Mouse (Mus musculus) heart, embryonic 11.5 days (tissue): ENCODE measurements at regions not wholly inside any gene's neighbourhood (a gene's known extent, or its start where the extent isn't known, plus 50 kb on each side); places are given as distances from the start of the nearest gene placed in this dataset.

Experiments
- ATAC-seq: fragments of 200-750 bp; cut with Nextera tagmentation; replicated peaks from 2 replicates; pipeline ENCODE4 v1.8.0; 2017; ENCODE audit warnings: moderate library complexity; ENCODE audit not compliant: insufficient number of reproducible peaks, low FRiP score, low TSS enrichment
- H3K27ac ChIP-seq: fragments of 300-500 bp; sonication (generic); 2 replicates; pipeline ENCODE4 v1.5.1; 2014; ENCODE audit warnings: mild to moderate bottlenecking, low read depth, low read length
- H3K27me3 ChIP-seq: fragments of 300-500 bp; sonication (generic); 2 replicates; pipeline ENCODE4 v1.6.1; 2014; ENCODE audit warnings: mild to moderate bottlenecking, low read length, mixed read lengths; ENCODE audit not compliant: control insufficient read depth, insufficient read depth
- H3K36me3 ChIP-seq: fragments of 300-500 bp; sonication (generic); 2 replicates; pipeline ENCODE4 v1.6.1; 2014; ENCODE audit warnings: mild to moderate bottlenecking, low read length, moderate library complexity, mixed read lengths; ENCODE audit not compliant: control insufficient read depth, insufficient read depth
- H3K4me1 ChIP-seq: fragments of 300-500 bp; sonication (generic); 2 replicates; pipeline ENCODE4 v1.6.1; 2014; ENCODE audit warnings: low read length; ENCODE audit not compliant: control insufficient read depth, insufficient read depth
- H3K4me2 ChIP-seq: fragments of 300-500 bp; sonication (generic); 2 replicates; pipeline ENCODE4 v1.6.1; 2014; ENCODE audit warnings: mild to moderate bottlenecking, moderate library complexity
- H3K4me3 ChIP-seq: fragments of 300-500 bp; sonication (generic); 2 replicates; pipeline ENCODE4 v1.5.1; 2014; ENCODE audit warnings: low read depth, low read length
- H3K9ac ChIP-seq: fragments of 300-500 bp; sonication (generic); 2 replicates; pipeline ENCODE4 v1.6.1; 2014; ENCODE audit warnings: mild to moderate bottlenecking, low read depth, low read length, moderate library complexity
- H3K9me3 ChIP-seq: fragments of 300-500 bp; sonication (generic); replicated peaks from 2 replicates; pipeline ENCODE4 v1.6.1; 2016; ENCODE audit warnings: low read length; ENCODE audit not compliant: control insufficient read depth
- WGBS: fragments of 180-500 bp; shearing (Covaris S2); extraction: QIAGEN DNeasy Blood & Tissue Kit; methylation state at CpG from one replicate; pipeline ENCODE4 v1.1.7; 2014; ENCODE audit not compliant: insufficient replicate concordance; 5-methylcytosine and 5-hydroxymethylcytosine counted together

DNA sequence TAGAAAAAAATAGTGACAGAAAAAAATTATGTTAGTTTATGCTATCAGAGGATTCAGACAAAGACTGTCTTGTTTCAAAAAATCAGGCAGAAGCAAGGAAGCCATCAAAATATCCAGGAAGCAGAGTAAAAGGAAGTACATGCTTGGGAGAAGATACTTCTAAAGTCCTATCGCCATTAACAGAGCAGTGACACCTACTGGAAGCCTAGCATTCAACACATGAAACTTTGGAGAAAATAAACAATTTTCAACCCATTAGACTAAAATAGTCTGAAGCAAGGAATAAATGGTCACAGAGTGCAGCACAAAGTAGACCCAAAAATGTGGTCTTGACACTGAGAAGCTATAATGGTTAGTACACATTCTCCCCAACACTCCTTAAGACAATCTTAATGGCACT, 394.0 kb downstream of the Gm11232 start:
- Histone ChIP-seq H3K4me1 (no peaks in the 10 kb centered on the region), H3K27me3 (no peaks in the 10 kb centered on the region), H3K4me3 (no peak overlapping the region), H3K9ac (no peak overlapping the region), H3K9me3 (no peaks in the 10 kb centered on the region), H3K36me3 (no peaks in the 10 kb centered on the region), H3K27ac (no peak overlapping the region), H3K4me2 (no peak overlapping the region)
- 69% methylated on average over 1 of the region's 1 CpGs for WGBS
- no peak for ATAC-seq

DNA sequence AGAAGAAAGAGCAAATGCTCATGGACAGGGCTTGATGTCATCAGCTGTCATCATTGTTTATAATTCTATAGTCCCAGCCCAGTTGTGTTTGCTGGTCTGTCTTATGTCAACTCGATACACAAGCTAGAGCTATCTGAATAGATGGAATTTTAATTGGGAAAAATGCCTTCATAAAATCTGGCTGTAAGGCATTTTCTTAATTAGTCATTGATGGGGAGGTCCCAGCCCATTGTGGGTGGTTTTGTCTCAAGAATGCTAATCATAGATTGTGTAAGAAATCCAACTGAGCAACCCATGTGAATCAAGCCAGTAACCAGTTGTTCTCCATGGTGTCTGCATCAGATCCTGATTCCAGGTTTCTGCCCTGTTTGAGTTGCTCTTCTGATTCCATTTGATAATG, 400.1 kb downstream of the Gm11232 start:
- H3K27me3 ChIP-seq: no peaks in the 10 kb centered on the region
- no peak overlapping the region for H3K9ac ChIP-seq
- no peak overlapping the region for H3K27ac ChIP-seq
- H3K36me3 ChIP-seq: no peaks in the 10 kb centered on the region
- H3K4me1 ChIP-seq: no peaks in the 10 kb centered on the region
- H3K4me3 ChIP-seq: no peak overlapping the region
- no peak overlapping the region for H3K4me2 ChIP-seq
- no peaks in the 10 kb centered on the region for H3K9me3 ChIP-seq
- WGBS: 59% methylated on average over 1 of the region's 1 CpGs
- ATAC-seq: no peak

DNA sequence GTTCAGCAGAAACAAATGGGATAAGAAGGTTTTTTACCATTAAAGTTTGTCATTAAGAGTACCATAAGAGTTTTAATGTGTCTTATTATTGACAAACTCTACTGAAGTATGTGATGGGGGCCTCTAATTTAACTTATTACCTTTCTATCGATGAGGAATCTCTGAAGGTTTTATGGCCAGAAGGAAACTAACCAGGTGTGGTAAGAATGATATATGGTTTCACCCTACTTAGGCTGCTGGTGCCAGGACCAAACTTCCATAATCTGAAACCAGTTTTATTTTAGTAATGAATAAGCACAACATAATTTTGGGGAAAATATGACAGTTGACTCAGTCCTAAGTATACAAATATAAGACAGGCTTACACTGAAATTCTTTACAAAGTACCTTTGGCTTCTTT, 401.1 kb downstream of the Gm11232 start:
- WGBS: 84% methylated on average over 1 of the region's 1 CpGs
- no peak overlapping the region for H3K4me2 ChIP-seq

DNA sequence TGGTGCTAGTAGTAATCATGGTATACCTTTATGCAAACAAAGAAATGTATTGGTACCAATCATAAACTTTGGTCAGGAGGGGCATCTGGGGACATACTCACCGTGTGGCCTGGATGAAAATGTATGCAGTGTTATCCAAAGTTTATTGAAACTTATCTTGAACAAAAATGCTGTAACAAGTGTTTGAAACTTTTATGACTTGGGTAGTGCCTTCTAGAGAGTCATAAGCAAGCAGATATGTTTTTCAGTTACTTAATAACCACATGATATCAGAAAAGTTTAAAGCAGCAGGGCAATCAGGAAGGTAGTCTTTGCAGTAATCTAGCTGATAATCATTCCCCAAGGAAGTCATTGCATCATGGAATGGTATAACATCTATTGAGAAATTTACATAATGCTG, 401.5 kb downstream of the Gm11232 start:
- Histone ChIP-seq H3K9ac (no peak overlapping the region), H3K4me2 (no peak overlapping the region), H3K9me3 (no peaks in the 10 kb centered on the region), H3K27me3 (no peaks in the 10 kb centered on the region), H3K36me3 (no peaks in the 10 kb centered on the region), H3K4me1 (no peaks in the 10 kb centered on the region), H3K4me3 (no peak overlapping the region), H3K27ac (no peak overlapping the region)
- 79% methylated on average over 1 of the region's 1 CpGs for WGBS
- ATAC-seq: no peak

More for the DNA sequence above, 401.1 kb downstream of the Gm11232 start:
- no peaks in the 10 kb centered on the region for H3K36me3 ChIP-seq
- no peaks in the 10 kb centered on the region for H3K27me3 ChIP-seq
- H3K9me3 ChIP-seq: no peaks in the 10 kb centered on the region
- no peaks in the 10 kb centered on the region for H3K4me1 ChIP-seq
- no peak overlapping the region for H3K9ac ChIP-seq
- H3K4me3 ChIP-seq: no peak overlapping the region
- no peak for ATAC-seq
- no peak overlapping the region for H3K27ac ChIP-seq

DNA sequence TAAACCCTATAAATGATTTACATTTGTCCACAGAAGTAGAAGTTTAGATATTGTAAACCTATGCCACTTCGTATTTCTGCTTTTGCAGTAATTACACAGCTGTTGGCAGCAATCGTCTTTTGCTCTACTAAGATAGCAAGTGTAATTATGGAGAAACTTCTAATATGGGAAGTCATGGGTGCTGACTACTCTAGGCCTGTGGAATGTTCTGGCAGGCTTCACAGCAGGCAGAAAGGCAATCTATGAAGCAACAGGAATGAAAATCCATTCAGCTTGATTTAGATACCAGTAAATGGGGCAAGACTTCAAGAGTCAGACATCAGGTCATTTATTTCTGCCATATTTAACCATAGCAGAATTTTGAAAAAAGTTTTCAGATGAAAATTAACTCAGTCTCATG, 405.9 kb downstream of the Gm11232 start:
- Histone ChIP-seq H3K27me3 (no peaks in the 10 kb centered on the region), H3K36me3 (no peaks in the 10 kb centered on the region), H3K9me3 (no peaks in the 10 kb centered on the region), H3K27ac (no peak overlapping the region), H3K4me3 (no peak overlapping the region), H3K9ac (no peak overlapping the region), H3K4me2 (no peak overlapping the region), H3K4me1 (no peaks in the 10 kb centered on the region)
- 76% methylated on average over 2 of the region's 2 CpGs for WGBS
- ATAC-seq: no peak

DNA sequence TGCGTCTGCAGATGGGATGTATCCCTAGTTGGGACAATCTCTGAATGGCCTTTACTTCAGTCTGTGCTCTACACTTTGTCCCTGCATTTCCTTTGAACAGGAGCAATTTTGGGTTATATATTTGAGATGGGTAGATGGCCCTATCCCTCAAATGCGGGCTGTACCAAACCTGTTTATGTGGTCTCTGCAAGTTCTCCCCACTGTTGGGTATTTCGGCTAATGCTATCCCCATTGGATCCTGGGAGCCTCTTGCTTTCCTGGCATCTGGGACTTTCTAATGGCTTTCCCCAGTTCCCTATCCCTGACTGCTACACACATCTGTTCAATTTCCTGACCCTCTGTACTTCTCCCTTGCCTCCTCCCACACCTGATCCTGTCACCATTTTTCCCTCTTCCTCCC, 414.7 kb downstream of the Gm11232 start:
- Histone ChIP-seq H3K4me1 (no peaks in the 10 kb centered on the region), H3K27me3 (no peaks in the 10 kb centered on the region), H3K36me3 (no peaks in the 10 kb centered on the region), H3K4me2 (no peak overlapping the region), H3K9me3 (no peaks in the 10 kb centered on the region), H3K9ac (no peak overlapping the region), H3K27ac (no peak overlapping the region), H3K4me3 (no peak overlapping the region)
- WGBS: 80% methylated on average over 3 of the region's 3 CpGs
- ATAC-seq: no peak

DNA sequence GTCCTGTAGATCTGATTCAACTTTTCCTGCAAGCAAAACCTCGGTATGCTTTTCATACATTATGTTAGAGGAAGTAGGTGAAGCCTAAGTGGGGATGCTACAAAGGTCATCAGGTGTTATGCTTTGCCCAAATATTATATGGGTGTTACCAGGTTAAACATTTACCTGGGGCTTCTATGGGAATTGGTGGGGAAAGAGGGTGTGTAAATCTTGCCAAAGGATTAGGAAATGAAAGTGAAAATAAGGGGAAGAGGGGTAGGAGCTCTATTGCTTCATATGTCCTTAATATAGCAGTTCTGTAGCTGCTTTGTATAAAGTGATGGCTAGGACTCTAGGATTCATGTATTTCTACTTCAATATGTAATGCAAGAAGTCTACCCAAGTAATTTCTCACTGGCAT, 419.2 kb downstream of the Gm11232 start:
- no peak for ATAC-seq
- no peaks in the 10 kb centered on the region for H3K9me3 ChIP-seq
- no peak overlapping the region for H3K27ac ChIP-seq
- no peak overlapping the region for H3K4me3 ChIP-seq
- H3K36me3 ChIP-seq: no peaks in the 10 kb centered on the region
- no peaks in the 10 kb centered on the region for H3K4me1 ChIP-seq
- no peak overlapping the region for H3K4me2 ChIP-seq
- WGBS: 65% methylated on average over 1 of the region's 1 CpGs
- no peak overlapping the region for H3K9ac ChIP-seq
- no peaks in the 10 kb centered on the region for H3K27me3 ChIP-seq

DNA sequence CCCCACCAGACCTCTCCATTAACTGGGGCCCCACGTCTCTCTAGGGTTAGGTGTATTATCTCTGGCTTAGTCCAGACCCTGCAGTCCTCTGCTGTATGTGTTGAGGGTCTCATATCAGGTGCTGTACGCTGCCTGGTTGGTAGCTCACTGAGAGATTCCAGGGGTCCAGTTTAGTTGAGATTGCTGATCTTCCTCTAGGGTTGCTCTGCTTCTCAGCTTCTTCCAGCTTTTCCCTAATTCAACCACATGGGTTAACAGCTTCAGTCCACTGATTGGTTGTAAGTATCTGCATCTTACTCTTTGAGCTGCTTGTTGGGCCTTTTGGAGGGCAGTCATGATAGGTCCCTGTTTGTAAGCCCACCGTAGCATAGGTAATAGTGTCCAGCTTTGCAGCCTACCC, 425.1 kb downstream of the Gm11232 start:
- H3K36me3 ChIP-seq: no peaks in the 10 kb centered on the region
- no peak overlapping the region for H3K4me2 ChIP-seq
- WGBS: 63% methylated on average over 3 of the region's 3 CpGs
- H3K9ac ChIP-seq: no peak overlapping the region
- no peaks in the 10 kb centered on the region for H3K9me3 ChIP-seq
- no peaks in the 10 kb centered on the region for H3K27me3 ChIP-seq
- H3K27ac ChIP-seq: no peak overlapping the region
- no peak for ATAC-seq
- no peaks in the 10 kb centered on the region for H3K4me1 ChIP-seq
- no peak overlapping the region for H3K4me3 ChIP-seq

DNA sequence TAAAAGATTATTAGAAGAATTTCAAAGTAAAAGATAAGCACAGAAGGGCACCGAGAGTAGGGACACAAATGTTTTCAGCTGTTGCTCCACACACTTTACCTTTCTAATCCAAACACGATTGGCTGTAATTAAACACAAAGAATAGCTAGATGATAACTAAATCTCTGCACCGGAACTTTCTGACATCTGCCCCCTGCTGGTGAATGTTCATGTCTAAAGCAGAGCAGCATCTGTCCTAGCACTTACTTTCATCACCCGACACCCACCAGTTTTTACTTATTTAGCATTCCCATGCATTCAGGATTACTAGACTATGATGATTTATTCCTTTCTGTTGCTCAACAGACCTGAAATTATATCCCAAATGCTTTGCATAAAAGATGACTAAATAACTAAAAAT, 425.7 kb downstream of the Gm11232 start:
- no peaks in the 10 kb centered on the region for H3K36me3 ChIP-seq
- no peaks in the 10 kb centered on the region for H3K4me1 ChIP-seq
- 74% methylated on average over 4 of the region's 4 CpGs for WGBS
- H3K4me3 ChIP-seq: no peak overlapping the region
- no peak overlapping the region for H3K9ac ChIP-seq
- no peaks in the 10 kb centered on the region for H3K27me3 ChIP-seq
- no peak for ATAC-seq
- H3K9me3 ChIP-seq: no peaks in the 10 kb centered on the region
- H3K4me2 ChIP-seq: no peak overlapping the region
- H3K27ac ChIP-seq: no peak overlapping the region
